Comparison of ENCODE assay signal across 8 mouse cellular contexts in the genomic region with DNA sequence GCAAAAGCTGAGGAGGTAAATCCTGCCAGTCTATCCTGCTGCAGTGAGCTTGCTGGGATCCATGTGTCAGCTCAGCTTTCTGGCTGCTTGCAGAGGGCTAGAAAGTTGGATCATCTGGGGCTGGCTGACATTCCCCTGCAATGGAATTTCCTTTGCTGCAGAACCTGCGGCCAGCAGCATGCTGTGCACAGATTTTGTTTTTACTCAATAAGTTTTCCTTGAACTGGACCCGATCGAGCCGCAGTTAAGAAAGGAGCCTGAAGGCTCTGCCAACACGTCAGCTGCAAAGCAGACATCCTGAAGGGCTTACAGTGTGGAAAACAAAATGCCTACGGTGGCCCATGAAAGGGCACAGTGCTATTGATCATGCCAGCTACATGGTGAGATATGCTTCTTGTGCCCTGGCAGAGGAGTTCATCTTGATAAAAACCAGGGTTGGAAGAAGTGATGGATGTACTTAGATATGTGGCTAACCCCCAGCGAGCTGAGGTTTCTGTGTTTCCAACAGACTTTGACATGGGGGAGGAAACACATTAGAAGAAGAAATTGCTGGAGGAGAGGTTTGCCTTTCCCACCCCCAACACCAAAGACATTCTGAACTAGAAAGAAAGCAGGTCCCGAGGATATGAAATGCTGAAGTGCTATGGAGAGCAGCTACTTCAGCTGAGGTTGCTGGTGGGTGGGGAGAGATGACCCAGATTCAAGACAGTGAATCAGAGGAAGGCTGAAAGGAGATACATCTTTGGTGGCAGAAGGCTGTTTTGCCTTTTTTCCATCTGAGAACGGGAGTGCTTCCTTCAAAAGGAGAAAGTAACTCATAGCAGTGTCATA.
DNase-seq lines count a peak whose midpoint lies in the region; ATAC-seq lines count a peak whose summit lies in the region.

No protein-coding gene starts in this region.

- no peak overlapping the region for H3K4me3 ChIP-seq in lung, embryonic 16.5 days (ENCODE audit: low read length)

- H3K27ac ChIP-seq in lung, embryonic 16.5 days (ENCODE audit: low read length) = peak overlapping the region; percentile 14

- H3K4me2 ChIP-seq in lung, embryonic 16.5 days (ENCODE audit: low read depth, low read length) = no peak overlapping the region

- no peak for DNase-seq in lung, postnatal 36 days
- DNase-seq in cerebellum, adult 9-11 months = peak; percentile 31
- peak; percentile 39 for DNase-seq in gastrocnemius, postnatal 10 days
- DNase-seq in layer of hippocampus, postnatal 14 days (ENCODE audit: low spot score in 2 of 2) = peak; percentile 39 to 42
- DNase-seq in ovary, postnatal 14 days (ENCODE audit: low spot score) = peak; percentile 7
- no peak for DNase-seq in liver
- DNase-seq in spleen, adult 12 weeks (ENCODE audit: low spot score) = no peak

- H3K36me3 ChIP-seq in lung, embryonic 16.5 days (ENCODE audit: control insufficient read depth, insufficient read depth, low read length) = no peaks in the 10 kb centered on the region

- no peak overlapping the region for H3K9ac ChIP-seq in lung, embryonic 16.5 days (ENCODE audit: low read length)

- H3K9me3 ChIP-seq in lung, embryonic 16.5 days (ENCODE audit: control insufficient read depth, low read length) = no peaks in the 10 kb centered on the region

- ATAC-seq in lung, embryonic 16.5 days (ENCODE audit: low read depth) = peak; percentile 44

- no peaks in the 10 kb centered on the region for H3K27me3 ChIP-seq in lung, embryonic 16.5 days (ENCODE audit: control insufficient read depth, insufficient read depth, low read depth, low read length)

- H3K4me1 ChIP-seq in lung, embryonic 16.5 days (replicated peaks; ENCODE audit: control insufficient read depth, insufficient read depth, low read length) = peaks cover 14% of the 10 kb centered on the region; the same call in 1 of the 2 replicates

- 32% methylated on average over 9 of the region's 9 CpGs for WGBS in lung, embryonic 16.5 days

Comparison
In these comparisons a context has a peak if more than half of its experiments do, and no peak if none do; other contexts are left out.
1. DNase-seq: peak in cerebellum, adult 9-11 months (single experiment), gastrocnemius, postnatal 10 days (single experiment), layer of hippocampus, postnatal 14 days (2 of 2) and ovary, postnatal 14 days (single experiment); none in lung, postnatal 36 days (single experiment), liver (single experiment) and spleen, adult 12 weeks (single experiment).